Mouse (Mus musculus) ES-Bruce4 (cell line): ENCODE results near the gene Tenm2. TPM values are rescaled to one million over a fixed set of nuclear protein-coding genes. Genes with fewer than 3 reads are reported as not detected.

ENCODE experiments used
- H3K27ac ChIP-seq: 2 replicates; pipeline ENCODE4 v1.5.1; 2012; ENCODE audit warnings: low read length, inconsistent platforms; ENCODE audit not compliant: insufficient read depth
- H3K27me3 ChIP-seq: 2 replicates; pipeline ENCODE4 v1.6.1; 2012; ENCODE audit warnings: mild to moderate bottlenecking, low read length, inconsistent platforms; ENCODE audit not compliant: control insufficient read depth, poor library complexity, insufficient read depth, severe bottlenecking
- H3K36me3 ChIP-seq: 2 replicates; pipeline ENCODE4 v1.6.1; 2012; ENCODE audit warnings: inconsistent platforms, mild to moderate bottlenecking, low read length, moderate library complexity; ENCODE audit not compliant: control insufficient read depth, poor library complexity, insufficient read depth, severe bottlenecking
- H3K4me1 ChIP-seq: one replicate; pipeline ENCODE4 v1.8.1; 2011; ENCODE audit warnings: low read length; ENCODE audit not compliant: control insufficient read depth, insufficient read depth
- H3K4me3 ChIP-seq: 2 replicates; pipeline ENCODE4 v1.5.1; 2011; ENCODE audit warnings: low read depth, mild to moderate bottlenecking, low read length
- H3K9ac ChIP-seq: 2 replicates; pipeline ENCODE4 v1.6.1; 2012; ENCODE audit warnings: low read depth, mild to moderate bottlenecking, inconsistent platforms; ENCODE audit not compliant: poor library complexity, severe bottlenecking
- H3K9me3 ChIP-seq: replicated peaks from 2 replicates; pipeline ENCODE4 v1.6.1; 2012; ENCODE audit warnings: mild to moderate bottlenecking, low read length, inconsistent platforms; ENCODE audit not compliant: control insufficient read depth, poor library complexity, insufficient read depth, severe bottlenecking
- CTCF ChIP-seq: IDR thresholded peaks from one replicate; pipeline ENCODE4 v1.8.1; 2011; ENCODE audit warnings: low read depth, low read length
- EP300 ChIP-seq: IDR thresholded peaks from 2 replicates; pipeline ENCODE4 v1.6.1; 2011; ENCODE audit warnings: low read depth, low read length; ENCODE audit not compliant: insufficient read depth
- POLR2A ChIP-seq: IDR thresholded peaks from one replicate; pipeline ENCODE4 v1.8.1; 2011; ENCODE audit warnings: low read length; ENCODE audit not compliant: insufficient read depth
- polyA plus RNA-seq: library from polyadenylated mRNA; stranded (reverse); fragments of >200 nt; gene quantifications from 2 replicates; pipeline ENCODE4 v1.2.4, GENCODE M21; 2011; ENCODE audit warnings: low read depth; ENCODE audit not compliant: missing spikeins, insufficient read depth, insufficient read length

The Tenm2 gene
- polyA plus RNA-seq, 1 experiment = not detected

- H3K36me3 ChIP-seq = no peaks in the 10 kb centered on the region
- no peaks in the 10 kb centered on the region for H3K9me3 ChIP-seq
- no peak for TF ChIP-seq POLR2A
- TF ChIP-seq EP300 = no peak
- H3K27me3 ChIP-seq = no peaks in the 10 kb centered on the region; the same call in 1 of the 2 replicates
- H3K4me1 ChIP-seq = no peaks in the 10 kb centered on the region
- H3K4me3 ChIP-seq = no peak overlapping the region
- H3K9ac ChIP-seq = no peak overlapping the region
- H3K27ac ChIP-seq = no peak overlapping the region
These were observed 556.4 kb downstream of the Tenm2 start for GRCm38 (mm10) chr11:36679361-36679760.

GRCm38 (mm10) chr11:36678542-36678941, 557.2 kb downstream of the Tenm2 start:
- Histone ChIP-seq H3K9ac (no peak overlapping the region), H3K4me3 (no peak overlapping the region), H3K4me1 (no peaks in the 10 kb centered on the region), H3K9me3 (no peaks in the 10 kb centered on the region), H3K36me3 (no peaks in the 10 kb centered on the region), H3K27me3 (no peaks in the 10 kb centered on the region; the same call in 1 of the 2 replicates), H3K27ac (no peak overlapping the region)
- TF ChIP-seq EP300 = no peak
- TF ChIP-seq CTCF = no peak
- no peak for TF ChIP-seq POLR2A

- no peaks in the 10 kb centered on the region for H3K9me3 ChIP-seq
- H3K27ac ChIP-seq = no peak overlapping the region
- no peak overlapping the region for H3K9ac ChIP-seq
- no peak overlapping the region for H3K4me3 ChIP-seq
- H3K4me1 ChIP-seq = no peaks in the 10 kb centered on the region
- no peak for TF ChIP-seq EP300
- no peaks in the 10 kb centered on the region; the same call in 1 of the 2 replicates for H3K27me3 ChIP-seq
- no peaks in the 10 kb centered on the region for H3K36me3 ChIP-seq
These were observed 557.7 kb downstream of the Tenm2 start for GRCm38 (mm10) chr11:36678057-36678396.

- H3K4me3 ChIP-seq = peak overlapping the region; percentile 24; the same call in 1 of the 2 replicates
- H3K36me3 ChIP-seq = no peaks in the 10 kb centered on the region
- H3K9me3 ChIP-seq = no peaks in the 10 kb centered on the region
- no peak overlapping the region for H3K9ac ChIP-seq
- TF ChIP-seq POLR2A = no peak
- TF ChIP-seq EP300 = no peak
- no peak for TF ChIP-seq CTCF
- H3K27ac ChIP-seq = no peak overlapping the region
- no peaks in the 10 kb centered on the region for H3K4me1 ChIP-seq
- no peaks in the 10 kb centered on the region; the same call in 1 of the 2 replicates for H3K27me3 ChIP-seq
These were observed 558.3 kb downstream of the Tenm2 start for GRCm38 (mm10) chr11:36677321-36678056.

GRCm38 (mm10) chr11:36676446-36677284, 559.1 kb downstream of the Tenm2 start:
- Histone ChIP-seq H3K27ac (no peak overlapping the region), H3K4me3 (no peak overlapping the region)

GRCm38 (mm10) chr11:36674902-36675422, 560.8 kb downstream of the Tenm2 start:
- Histone ChIP-seq H3K4me3 (no peak overlapping the region), H3K27ac (no peak overlapping the region)

More at GRCm38 (mm10) chr11:36676446-36677284, 559.1 kb downstream of the Tenm2 start:
- no peaks in the 10 kb centered on the region for H3K4me1 ChIP-seq
- no peak for TF ChIP-seq CTCF
- TF ChIP-seq EP300 = no peak
- no peak for TF ChIP-seq POLR2A
- no peaks in the 10 kb centered on the region; the same call in 1 of the 2 replicates for H3K27me3 ChIP-seq
- H3K9ac ChIP-seq = no peak overlapping the region
- no peaks in the 10 kb centered on the region for H3K36me3 ChIP-seq
- H3K9me3 ChIP-seq = no peaks in the 10 kb centered on the region

More at GRCm38 (mm10) chr11:36674902-36675422, 560.8 kb downstream of the Tenm2 start:
- Histone ChIP-seq H3K4me1 (no peaks in the 10 kb centered on the region), H3K9ac (no peak overlapping the region), H3K9me3 (no peaks in the 10 kb centered on the region), H3K27me3 (no peaks in the 10 kb centered on the region; the same call in 1 of the 2 replicates), H3K36me3 (no peaks in the 10 kb centered on the region)
- TF ChIP-seq POLR2A (no peak), CTCF (no peak), EP300 (no peak)
